Mouse (Mus musculus) megakaryocyte, embryonic 14.5 days (primary cell): ENCODE results near the gene Rb1.

Source experiments
- FLI1 ChIP-seq: IDR thresholded peaks from 2 replicates; pipeline ENCODE4 v1.6.1; 2012; ENCODE audit warnings: low read length, inconsistent platforms, mixed read lengths
- GATA1 ChIP-seq: IDR thresholded peaks from 3 replicates; pipeline ENCODE4 v1.6.1; 2012; ENCODE audit warnings: mixed read lengths, low read length, inconsistent platforms, borderline replicate concordance

DNA sequence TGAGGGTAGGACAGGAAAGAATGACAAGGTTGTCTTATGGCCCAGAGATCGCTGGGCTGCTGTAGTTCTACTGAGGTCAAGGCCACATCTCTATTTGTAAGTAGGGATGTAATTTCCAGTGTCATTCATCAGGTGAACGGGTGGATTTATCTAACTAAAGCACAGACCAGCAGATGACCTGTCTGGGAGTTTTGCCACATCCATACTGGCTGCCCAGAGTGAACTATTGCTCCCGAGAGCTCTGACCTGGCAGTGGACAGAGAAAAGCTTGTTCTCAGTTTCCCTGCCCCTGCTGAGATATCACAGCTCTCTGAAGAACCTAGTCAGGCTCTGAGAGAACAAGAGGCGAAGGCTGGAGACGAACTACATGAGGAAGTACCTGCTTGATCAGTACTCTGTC is 188.4 kb downstream of the Rb1 start:
- TF ChIP-seq GATA1 (no peak), FLI1 (no peak)
